Mouse (Mus musculus) heart, postnatal 25 days (tissue): Measurements from ENCODE around the gene Lima1. TPM values are rescaled to one million over a fixed set of nuclear protein-coding genes. Genes with fewer than 3 reads are reported as not detected.
A peak's percentile ranks its signal among the peaks of the same experiment; 100 is the strongest.
"Not testable (repeated sequence)": the region's sequence is repeated elsewhere in the genome, so short reads cannot be mapped to it uniquely, and the experiment has no call there.

Experiments
- DNase-seq: peaks from one replicate; pipeline ENCODE4 v3.0.0; 2022; ENCODE audit warnings: low spot score
- intact Hi-C: fragments of 180-260 bp; cut with DNase I; formaldehyde crosslinking; loops from one replicate; pipeline ENCODE4 v1.15.1; 2025
- total RNA-seq, 2 experiments: library from RNA; stranded (reverse); gene quantifications; 2 replicates each; pipeline ENCODE4 v1.2.3; 2021

The Lima1 gene
- total RNA-seq, 2 experiments from 2014 or later = 17.9 to 20.2 TPM

GRCm38 (mm10) chr15:99843856-99844255 is 31.4 kb downstream of the Lima1 start:
- DNase-seq = no peak
- intact Hi-C loops = no loop called here

- peak; percentile 76 for DNase-seq
- intact Hi-C loops = loop anchor here (1.0 kb wide), 1 partner anchor 64 kb away; no protein-coding TSS in a partner anchor
These were observed 35.3 kb downstream of the Lima1 start for GRCm38 (mm10) chr15:99839910-99840309.

DNA sequence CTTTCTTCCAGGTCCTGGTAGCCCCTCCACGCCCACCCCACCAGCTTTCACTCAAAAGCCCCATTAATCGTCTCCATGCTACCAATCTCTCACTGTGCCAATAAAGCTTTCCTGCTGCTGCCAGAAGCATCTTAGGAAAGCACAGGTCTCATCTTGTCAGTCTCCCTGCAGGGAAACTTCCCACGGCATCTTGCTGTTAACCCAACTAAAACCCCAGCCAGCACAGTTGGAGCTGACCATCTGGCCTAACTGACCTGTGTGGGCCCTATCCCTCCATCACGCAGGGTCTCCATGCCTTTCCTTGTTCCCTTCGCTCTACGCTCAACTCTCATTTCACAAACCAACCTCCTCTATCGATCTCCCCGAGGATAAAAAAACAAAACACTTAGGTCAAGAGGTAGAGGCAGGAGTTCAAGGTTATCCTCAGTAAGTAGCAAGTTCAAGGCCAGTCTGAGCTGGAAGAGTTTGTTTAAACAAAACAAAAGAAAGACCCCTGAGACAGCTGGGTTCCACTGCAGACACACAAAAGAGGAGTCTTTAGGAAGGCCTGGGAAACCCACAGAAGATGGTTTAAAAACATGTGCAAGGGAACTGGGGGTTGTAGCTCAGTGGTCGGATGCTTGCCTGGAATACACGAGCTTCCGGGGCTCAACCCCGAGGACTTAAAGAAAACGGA is 36.0 kb downstream of the Lima1 start:
- DNase-seq = no peak
- intact Hi-C loops = no loop called here

- no peak for DNase-seq
- intact Hi-C loops = no loop called here
These were observed 37.7 kb downstream of the Lima1 start for GRCm38 (mm10) chr15:99837561-99837960.

GRCm38 (mm10) chr15:99835191-99835590 is 40.1 kb downstream of the Lima1 start:
- intact Hi-C loops = no loop called here

GRCm38 (mm10) chr15:99834681-99835080 is 40.6 kb downstream of the Lima1 start:
- no peak for DNase-seq
- intact Hi-C loops = no loop called here

More at GRCm38 (mm10) chr15:99835191-99835590, 40.1 kb downstream of the Lima1 start:
- DNase-seq = no peak

DNA sequence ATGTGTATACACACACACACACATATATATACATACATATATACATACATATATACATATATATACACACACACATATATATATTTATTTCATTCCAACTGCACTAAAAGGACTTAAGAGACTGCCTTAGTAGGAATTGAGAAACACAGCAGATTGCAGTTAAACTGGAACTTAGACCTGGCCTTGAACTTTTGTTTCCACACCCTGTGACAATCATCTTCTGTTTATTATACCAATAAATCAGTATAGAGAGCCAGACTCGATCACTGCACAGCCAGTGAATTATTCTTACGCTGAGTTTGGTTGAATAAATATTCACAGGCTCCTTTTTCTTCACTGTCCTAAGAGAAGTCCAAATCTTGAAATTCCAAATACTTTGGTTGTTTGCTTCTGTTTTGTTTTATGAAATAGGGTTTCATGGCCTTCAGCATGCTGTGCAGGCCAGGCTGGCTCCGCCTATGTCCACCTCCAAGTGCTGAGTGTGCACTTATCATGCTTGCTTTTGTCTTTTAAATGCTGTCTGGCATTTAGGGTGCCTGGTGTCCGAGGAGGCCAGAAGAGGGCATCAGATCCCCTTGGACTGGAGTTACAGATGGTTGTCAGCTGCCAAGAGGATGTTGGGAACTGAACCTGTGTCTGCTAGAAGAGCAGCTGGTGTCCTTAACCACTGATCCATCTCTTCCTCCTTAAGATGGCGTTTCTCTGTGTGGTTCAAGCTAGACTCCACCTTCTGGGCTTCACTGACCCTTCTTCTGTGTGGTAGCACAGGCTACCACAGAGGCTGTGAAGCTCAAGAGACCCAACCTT is 41.4 kb downstream of the Lima1 start:
- DNase-seq = no peak
- intact Hi-C loops = no loop called here

DNA sequence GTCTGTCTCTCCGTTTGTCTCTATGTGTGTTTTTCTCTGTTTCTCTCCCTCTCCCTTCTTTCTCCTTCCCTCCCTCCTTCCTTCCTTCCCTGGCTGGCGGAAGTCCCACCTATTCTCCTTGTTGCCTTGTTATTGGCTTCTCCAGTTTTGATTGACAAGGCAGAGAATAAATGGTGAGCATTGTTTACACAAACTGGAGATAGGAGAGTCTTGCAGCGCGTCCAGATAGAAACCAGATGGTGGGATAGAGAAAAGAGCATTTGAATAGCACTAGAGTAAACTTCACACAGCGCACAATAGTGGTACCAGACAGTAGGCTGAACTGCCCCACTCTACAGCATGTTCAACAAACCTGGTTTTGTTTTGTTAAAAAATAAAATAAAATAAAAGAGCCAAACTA is 43.7 kb downstream of the Lima1 start:
- intact Hi-C loops = no loop called here
- DNase-seq = no peak

DNA sequence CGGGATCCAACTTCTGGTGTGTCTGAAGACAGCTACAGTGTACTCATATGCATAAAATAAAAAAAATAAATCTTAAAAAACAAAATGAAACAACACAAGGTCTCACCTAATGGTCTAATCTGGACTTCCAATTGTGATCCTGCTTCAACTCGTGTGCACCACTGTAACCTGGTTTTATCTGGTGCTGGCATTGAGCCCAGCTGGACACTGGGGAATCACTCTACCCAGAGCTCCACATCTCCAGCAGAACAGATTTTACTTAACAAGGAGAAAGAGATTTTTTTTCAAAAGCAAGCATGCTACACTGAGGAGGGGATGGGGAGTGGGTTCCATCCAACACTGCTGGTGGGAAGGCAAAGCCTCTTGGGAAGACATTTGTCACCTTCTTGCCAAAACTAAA is 47.2 kb downstream of the Lima1 start:
- intact Hi-C loops = no loop called here
- no peak for DNase-seq

- intact Hi-C loops = no loop called here
- DNase-seq = no peak
These were observed 48.9 kb downstream of the Lima1 start for GRCm38 (mm10) chr15:99826210-99826888.

DNA sequence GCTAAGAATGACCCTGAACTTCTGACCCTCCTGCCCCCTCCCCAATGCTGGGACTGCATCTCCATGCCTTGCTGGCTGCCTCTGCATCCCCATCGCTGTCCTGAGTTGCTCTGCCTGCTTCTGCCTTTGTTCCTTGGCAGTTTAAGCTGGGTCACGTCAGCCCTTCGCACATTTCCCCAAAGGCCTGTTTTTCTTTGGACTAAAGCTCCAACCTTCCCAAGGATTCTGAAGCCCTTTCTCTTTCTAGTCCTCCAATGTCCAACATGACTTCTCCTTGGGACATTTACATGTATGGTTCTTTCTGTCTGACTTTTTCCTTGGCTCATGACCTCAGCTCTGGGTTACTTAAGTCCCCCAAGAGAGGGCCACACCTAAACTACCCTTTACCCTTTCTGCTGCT is 50.0 kb downstream of the Lima1 start:
- intact Hi-C loops = no loop called here
- no peak for DNase-seq

DNA sequence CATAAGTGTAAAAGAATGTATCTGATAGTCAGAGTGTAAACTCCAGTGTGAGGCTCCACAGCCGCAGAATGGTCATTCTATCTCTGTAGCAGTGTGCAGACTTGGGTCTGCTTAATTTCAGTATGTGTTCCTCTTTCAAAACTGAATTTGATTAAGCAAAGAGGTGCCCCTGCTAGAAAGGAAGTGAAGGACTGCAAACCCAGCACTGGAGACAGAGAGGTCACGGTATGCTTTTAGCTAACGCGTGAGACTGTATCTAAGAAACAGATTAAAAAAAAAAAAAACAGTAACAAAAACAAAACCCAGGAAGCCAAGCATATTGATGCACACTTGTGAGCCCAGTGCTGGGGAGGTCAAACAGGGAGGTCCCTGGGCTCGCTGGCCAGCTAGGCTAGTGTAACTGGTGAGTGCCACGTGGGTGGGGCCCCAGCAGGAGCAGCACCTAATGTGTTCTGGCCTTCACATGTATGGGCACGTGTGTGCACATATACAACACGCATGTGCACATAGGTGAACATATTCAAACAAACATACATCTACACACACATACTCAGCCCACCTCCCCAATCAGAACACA is 51.8 kb downstream of the Lima1 start:
- intact Hi-C loops = no loop called here
- DNase-seq = no peak

GRCm38 (mm10) chr15:99822501-99822900 is 52.8 kb downstream of the Lima1 start:
- intact Hi-C loops, DNase-seq: not testable (repeated sequence)

GRCm38 (mm10) chr15:99819621-99820279 is 55.5 kb downstream of the Lima1 start:
- intact Hi-C loops = no loop called here
- DNase-seq = peak; percentile 56

DNA sequence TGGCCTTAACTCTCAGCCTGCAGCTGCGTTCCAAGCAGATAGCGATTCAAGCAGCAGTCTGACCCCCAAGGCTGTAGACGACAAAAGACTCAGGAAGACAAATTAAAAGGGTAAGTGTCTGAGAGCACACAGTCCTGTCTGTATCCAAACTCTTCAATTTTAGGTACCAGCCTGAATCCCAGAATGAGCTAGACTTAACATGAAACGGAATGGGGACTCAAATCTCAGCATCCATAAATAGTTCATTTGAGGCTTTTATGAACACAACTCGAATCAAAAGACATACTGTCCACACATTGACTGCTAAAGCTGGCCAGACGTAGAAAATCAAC is 56.2 kb downstream of the Lima1 start:
- DNase-seq = no peak
- intact Hi-C loops = no loop called here

GRCm38 (mm10) chr15:99818321-99819108 is 56.7 kb downstream of the Lima1 start:
- intact Hi-C loops = no loop called here
- DNase-seq = peak; percentile 51

DNA sequence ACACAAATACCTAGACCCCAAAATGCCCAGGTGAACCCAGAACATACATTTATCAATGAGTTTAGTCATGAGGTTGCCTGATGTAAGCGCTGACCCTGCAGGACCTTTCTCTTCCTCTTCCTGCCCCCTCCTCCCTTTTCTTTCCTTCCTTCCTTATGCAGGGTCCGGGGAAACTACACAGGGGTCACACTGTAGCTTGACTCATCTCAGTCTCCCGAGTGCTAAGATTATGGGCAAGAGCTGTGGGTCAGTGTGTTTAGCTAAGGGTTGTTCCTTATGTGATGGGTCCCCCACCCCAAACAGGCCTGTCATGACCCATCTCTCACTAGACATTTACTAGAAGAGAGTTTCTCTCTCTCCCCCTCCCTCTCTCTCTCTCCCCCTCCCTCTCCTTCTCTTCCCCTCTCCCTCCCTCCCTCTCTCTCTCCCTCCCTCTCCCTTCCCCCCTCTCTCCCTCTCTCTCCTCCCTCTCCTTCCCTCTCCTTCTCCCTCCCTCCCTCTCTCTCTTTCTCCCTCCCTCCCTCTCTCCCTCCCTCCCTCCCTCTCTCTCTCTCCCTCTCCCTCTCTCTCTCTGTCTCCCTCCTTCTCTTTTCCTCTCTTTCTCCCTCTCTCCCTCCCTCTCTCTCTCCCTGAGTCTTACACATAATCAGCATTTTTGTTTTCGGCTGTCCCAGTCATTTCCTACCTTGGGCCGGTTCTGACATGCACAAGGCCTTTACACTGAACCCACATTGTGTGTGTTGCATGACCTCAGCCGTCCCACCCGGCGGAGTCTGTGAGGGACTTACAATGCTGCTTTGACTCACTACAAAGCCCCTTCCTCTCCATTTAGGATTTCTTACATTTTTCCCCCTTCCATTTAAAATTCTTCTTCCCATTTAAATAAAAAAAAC is 57.7 kb downstream of the Lima1 start:
- intact Hi-C loops = no loop called here
- DNase-seq = no peak

GRCm38 (mm10) chr15:99815999-99816398 is 59.3 kb downstream of the Lima1 start:
- intact Hi-C loops = no loop called here
- no peak for DNase-seq
